Mouse (Mus musculus) retina, postnatal 1 day (tissue): ENCODE results near the gene Abcg1.

Source experiments
- DNase-seq: peaks from one replicate; pipeline ENCODE4 v3.0.0-alpha.2; 2012

The Abcg1 gene

GRCm38 (mm10) chr17:31057151-31057890 lies at the start of gene Abcg1:
TSS of gene Abcg1 (plus strand) at chr17:31057675.
- DNase-seq = peak; percentile 87

- no peak for DNase-seq
Observed at GRCm38 (mm10) chr17:31008416-31008815, 49.1 kb upstream of the Abcg1 start.

GRCm38 (mm10) chr17:31011551-31012394 lies 45.7 kb upstream of the Abcg1 start:
- peak; percentile 76 for DNase-seq

- peak; percentile 88 for DNase-seq
Observed at GRCm38 (mm10) chr17:31018267-31018666, 39.2 kb upstream of the Abcg1 start.

- peak; percentile 82 for DNase-seq
Observed at GRCm38 (mm10) chr17:31019505-31019904, 38.0 kb upstream of the Abcg1 start.

GRCm38 (mm10) chr17:31020078-31020477 lies 37.4 kb upstream of the Abcg1 start:
- no peak for DNase-seq

- DNase-seq = peak; percentile 34
Observed at GRCm38 (mm10) chr17:31021276-31021675, 36.2 kb upstream of the Abcg1 start.

GRCm38 (mm10) chr17:31024125-31024781 lies 33.2 kb upstream of the Abcg1 start:
- DNase-seq = no peak

GRCm38 (mm10) chr17:31024782-31025125 lies 32.7 kb upstream of the Abcg1 start:
- DNase-seq = no peak

- no peak for DNase-seq
Observed at GRCm38 (mm10) chr17:31026986-31027385, 30.5 kb upstream of the Abcg1 start.

GRCm38 (mm10) chr17:31027723-31028122 lies 29.8 kb upstream of the Abcg1 start:
- DNase-seq = no peak

GRCm38 (mm10) chr17:31028821-31029370 lies 28.6 kb upstream of the Abcg1 start:
- DNase-seq = no peak

GRCm38 (mm10) chr17:31029407-31029806 lies 28.1 kb upstream of the Abcg1 start:
- no peak for DNase-seq

- DNase-seq = no peak
Observed at GRCm38 (mm10) chr17:31032341-31032740, 25.1 kb upstream of the Abcg1 start.

- no peak for DNase-seq
Observed at GRCm38 (mm10) chr17:31033251-31033650, 24.2 kb upstream of the Abcg1 start.

GRCm38 (mm10) chr17:31034165-31034564 lies 23.3 kb upstream of the Abcg1 start:
- peak; percentile 79 for DNase-seq

GRCm38 (mm10) chr17:31034674-31035356 lies 22.7 kb upstream of the Abcg1 start:
- no peak for DNase-seq

GRCm38 (mm10) chr17:31036168-31036876 lies 21.2 kb upstream of the Abcg1 start:
- DNase-seq = no peak

GRCm38 (mm10) chr17:31037331-31037730 lies 20.1 kb upstream of the Abcg1 start:
- DNase-seq = no peak

GRCm38 (mm10) chr17:31038381-31038780 lies 19.1 kb upstream of the Abcg1 start:
- DNase-seq = no peak

- no peak for DNase-seq
Observed at GRCm38 (mm10) chr17:31039626-31040025, 17.8 kb upstream of the Abcg1 start.

- no peak for DNase-seq
Observed at GRCm38 (mm10) chr17:31040421-31040820, 17.1 kb upstream of the Abcg1 start.
